Mouse (Mus musculus): Measurements from ENCODE around the gene Fras1.
A peak's percentile ranks its signal among the peaks of the same experiment; 100 is the strongest.

Fras1 gene

DNA sequence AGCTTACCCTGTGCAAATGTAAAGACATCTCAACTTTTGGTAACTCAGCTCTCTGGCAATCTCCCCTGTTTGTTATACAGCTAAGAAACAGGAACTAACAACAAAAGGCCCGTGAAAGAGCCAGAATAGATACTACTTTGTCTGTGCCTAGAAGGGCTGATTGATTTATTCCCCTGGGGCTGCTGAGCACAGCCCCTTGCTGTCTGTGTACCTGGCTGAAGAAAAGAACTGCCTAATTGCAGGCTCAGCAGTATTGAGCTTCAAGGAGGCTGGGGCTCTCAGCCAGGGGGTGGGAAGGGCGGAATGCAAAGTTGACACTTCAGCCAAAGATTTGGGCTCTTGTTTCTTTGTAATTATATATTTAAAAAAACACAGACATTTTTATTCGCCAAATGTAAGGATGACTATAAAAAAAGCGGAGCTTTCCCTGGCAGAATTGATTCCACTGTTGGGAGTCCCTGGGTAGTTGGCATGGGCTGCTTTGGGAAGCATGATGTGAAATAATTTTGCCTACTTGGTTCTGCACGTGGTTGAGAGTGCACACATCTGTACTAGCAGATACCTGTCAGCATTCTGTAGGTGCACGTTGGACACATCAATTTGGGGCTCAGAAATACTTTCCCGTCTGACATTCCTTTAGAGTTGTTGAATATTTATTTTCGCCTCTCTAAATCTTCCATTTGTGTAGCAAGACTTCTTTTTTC is 31.5 kb downstream of the Fras1 start:
- DNase-seq (ENCODE audit: low spot score), result no peak

DNA sequence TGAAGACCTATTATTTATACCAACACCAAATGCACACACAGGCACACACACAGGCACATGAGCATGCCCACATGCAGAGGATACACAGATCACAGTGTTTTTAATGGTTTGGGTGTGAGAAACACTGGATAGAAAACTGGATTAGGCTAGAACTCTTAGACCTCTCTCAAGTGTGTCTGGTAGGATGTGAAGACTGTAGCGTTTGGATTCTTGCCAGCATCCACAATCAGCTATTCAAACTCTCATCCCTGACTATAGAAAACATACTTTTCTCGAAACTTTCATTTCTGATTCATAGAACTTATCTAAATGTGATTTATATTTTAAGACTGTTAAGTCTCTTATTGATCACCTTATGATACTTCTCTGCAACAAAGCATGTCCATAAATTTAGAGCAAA is 34.5 kb downstream of the Fras1 start:
- no peak for DNase-seq (ENCODE audit: low spot score)

DNA sequence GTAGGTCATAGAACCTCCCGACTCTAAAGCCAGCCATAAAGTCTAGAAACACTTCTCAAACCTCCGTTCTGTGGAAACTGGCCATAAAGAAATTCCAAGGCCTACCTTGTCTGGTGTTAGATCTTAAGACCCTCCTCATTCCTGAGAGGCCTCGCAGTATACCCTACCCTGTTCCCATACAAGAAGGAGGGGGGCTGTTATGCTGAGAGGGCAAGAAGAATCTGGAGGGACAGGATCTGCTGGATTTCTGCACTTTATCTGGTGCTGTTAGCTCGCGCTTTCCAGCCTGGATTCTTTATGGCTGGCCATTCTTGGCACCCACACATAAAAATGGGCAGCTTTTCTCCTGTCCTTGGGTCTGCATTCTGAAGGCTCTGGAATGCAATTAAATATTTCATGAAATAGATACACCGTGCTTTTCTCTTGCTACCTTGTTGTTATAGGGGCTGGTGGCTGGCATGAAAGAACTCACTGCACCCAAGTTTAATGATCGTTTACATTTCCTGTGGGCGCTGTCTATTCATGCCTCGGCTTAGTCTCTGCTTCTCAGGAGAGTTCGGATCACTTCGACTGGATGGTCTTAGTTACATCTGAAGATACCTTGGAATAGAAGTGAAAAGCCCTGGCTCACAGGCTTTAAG is 39.1 kb downstream of the Fras1 start:
- DNase-seq (ENCODE audit: low spot score), result no peak

DNA sequence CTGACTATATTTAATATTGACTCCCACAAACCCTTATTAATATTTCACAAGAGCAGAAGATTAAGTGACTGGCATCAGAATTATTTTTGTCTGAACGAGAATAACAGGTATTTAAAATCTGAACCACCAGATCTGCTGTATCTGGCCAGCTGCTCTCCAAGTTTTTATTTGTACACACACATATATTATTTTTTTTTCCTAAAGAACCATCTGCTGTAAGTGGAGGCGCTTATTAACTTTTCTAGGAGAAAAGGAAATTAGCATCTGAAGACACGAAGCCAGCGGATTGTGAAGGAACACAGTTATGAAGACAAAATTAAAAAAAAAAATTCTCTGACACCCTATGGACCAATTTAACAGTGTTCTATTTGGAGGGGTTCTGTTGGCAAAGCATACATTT is 43.4 kb downstream of the Fras1 start:
- no peak for DNase-seq (ENCODE audit: low spot score)

DNA sequence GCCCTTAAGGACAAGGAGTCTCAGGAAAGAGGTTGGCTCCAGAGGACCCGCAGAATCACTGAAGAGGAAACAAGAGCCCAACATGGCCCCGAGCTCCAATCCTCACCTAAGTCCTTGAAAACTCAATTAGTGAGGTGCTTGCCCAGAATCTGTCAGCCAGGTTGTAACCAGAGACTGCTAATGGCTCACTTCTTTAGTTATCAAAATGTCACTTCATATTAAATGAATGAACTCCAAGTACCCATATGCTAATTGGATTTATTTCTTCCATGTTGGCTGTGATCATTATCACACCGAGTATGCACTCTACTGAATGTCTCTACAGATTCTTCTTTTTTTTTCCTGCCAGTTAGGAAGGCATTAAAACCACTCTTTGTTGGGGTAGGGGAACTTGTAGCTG is 47.8 kb downstream of the Fras1 start:
- no peak for DNase-seq (ENCODE audit: low spot score)

DNA sequence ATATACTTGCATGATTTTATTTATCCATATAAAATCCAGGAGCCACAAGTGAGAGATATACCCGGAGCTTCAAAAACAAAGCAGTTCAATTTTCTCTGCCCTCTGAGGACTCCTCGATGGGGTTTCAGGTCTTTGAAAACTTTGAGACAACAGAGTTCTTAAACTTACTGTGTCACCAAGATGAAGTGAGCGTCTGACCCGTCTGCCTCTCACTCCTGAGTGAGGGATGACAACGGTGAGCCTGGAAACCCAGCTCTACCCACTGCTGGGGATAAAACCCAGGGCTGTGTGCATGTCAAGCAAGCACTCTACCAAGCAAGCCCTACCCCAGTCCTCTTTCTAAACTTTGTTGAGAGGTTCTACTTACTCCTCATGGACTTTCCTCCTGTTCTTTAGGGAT is 49.0 kb downstream of the Fras1 start:
- DNase-seq (ENCODE audit: low spot score), result no peak

DNA sequence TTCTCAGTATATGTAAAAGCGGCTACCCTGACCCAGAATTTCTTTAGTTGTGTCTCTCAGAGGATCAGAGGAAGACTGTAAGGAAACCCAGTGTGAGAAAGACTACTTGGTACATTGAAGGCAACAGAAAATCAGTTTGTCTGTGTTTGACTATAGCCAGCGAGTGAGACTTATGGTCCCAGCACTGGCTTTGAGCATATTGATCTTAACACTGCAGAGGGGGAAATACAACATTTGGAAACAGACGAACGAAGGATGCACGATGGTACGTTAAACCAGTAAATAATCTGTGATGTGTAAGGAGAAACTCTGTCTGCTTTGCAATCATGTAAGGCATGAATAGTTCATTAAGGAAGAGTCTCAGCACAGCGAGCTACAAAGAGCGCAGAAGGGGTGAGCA is 51.6 kb downstream of the Fras1 start:
- no peak for DNase-seq (ENCODE audit: low spot score)

DNA sequence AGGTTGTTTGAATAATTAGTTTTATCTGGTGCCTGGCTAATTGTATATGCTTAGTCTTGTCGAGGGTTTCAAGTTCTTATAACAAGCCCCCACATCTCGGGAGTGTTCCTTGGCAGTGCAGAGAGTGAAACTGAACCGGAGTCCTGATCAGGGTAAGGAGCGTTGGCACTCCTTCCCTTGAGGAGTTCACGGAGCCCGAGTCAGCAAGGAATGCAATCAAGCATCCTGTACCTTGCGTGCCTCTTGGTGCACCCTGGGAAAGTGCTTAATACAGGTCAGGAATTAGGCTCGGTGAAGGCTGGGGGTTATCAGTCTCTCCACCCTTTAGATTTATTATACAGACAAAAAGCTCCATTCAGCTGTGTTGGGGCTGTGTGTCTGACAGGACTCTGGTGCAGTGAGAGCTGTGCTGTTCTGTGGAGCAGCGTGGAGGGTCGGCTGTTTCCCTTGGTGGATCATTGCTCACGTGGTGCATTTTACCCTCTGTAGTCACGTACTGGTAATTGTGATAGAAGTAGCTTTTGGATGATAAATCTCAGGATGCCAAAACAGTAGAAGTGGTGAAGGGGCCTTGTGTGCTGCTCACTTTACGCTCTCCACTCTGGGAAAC is 55.9 kb downstream of the Fras1 start:
- no peak for DNase-seq (ENCODE audit: low spot score)

DNA sequence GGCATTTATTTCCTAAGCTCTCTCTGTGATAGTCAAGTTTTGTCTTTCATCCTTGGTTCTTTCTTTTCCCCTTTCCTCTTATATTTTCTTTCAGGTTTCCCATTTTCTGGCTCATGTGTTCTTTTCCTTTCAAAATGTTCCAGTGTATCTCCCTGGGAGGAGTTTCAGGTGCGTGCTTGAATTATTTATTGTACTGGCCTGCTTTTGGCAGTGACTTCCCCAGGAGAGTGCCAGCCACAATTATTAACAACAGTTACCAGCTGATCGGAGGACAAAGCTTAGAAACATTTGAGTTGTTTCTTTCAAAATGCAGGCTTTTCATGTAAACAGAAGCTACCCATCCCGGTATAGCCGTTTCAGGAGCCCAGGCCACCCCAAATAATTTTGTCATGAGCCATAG is 64.1 kb downstream of the Fras1 start:
- DNase-seq (ENCODE audit: low spot score), result no peak

DNA sequence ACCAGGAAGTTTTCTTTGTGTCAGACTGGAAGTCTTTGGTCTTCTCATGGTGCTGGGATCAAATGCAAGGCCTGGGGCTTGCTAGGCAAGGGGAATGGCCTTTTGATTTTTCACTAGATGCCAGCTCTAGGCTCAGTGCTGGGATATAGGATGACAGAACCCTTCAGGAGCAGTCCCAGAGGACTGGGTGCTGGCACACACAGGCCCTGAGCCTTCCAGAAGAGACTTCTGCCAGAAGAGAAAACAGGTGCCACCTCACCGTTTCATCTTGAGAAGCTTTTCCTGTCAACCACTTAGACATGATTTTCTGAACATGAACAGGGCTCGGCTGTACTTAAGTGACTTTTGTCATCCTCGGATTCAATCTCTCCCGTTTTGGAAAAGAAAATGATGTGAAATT is 66.1 kb downstream of the Fras1 start:
- no peak for DNase-seq (ENCODE audit: low spot score)

DNA sequence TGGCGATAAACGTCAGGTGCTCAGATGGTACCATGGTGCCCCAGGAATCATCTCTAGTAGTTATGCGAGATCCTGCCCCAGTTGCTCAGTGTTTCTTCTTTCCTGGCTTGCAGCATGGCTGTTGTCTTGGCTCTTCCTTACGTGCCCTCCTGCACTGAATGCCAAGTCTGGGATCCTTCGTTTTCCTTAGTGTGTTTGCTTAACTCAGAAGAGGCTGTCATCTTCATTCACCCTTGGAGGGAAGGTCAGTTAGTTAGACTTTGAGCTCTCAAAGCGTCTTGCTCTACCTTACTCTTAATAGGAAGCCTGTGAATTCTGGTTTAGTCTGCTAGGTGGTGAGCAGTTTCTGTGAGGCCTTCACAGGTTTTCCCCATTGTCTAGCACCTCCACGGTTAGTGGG is 73.7 kb downstream of the Fras1 start:
- no peak for DNase-seq (ENCODE audit: low spot score)

DNA sequence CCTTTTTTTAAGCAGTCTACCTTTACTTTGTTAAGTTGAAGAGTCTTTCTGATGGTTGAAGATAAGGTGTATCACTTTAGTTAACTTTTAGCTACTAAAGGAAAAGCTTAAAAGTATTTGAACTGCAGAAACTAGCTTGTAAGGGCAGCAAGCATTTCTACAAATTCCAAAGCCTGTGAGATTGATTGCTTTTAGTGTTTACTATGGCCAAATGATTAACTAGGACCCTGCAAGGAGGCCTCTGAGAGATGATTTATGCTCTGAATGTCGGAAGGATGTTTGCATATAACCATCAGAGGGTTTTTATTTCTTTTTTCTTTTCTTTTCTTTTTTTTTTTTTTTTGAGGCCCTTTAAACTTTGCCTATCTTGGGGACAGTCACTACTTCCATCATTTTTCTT is 78.3 kb downstream of the Fras1 start:
- no peak for DNase-seq (ENCODE audit: low spot score)

DNA sequence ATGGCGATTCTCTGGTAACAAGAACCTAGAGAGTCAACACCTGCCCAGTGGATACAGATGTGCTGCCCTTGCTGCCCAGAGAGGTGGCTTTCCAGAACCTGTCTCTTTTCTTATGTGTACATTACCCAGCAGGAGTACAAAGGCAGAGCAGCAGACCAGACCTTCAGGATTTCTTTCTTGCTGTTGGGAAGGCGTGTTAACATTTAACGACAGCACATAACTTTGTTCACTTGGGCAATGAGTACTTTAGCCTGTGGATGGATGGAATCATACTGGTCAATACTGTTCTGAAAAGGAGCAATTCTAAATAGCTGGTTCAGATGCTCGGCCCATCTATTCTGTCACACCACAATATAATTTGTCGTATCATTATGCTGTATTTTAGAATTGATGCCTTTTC is 79.6 kb downstream of the Fras1 start:
- no peak for DNase-seq (ENCODE audit: low spot score)

DNA sequence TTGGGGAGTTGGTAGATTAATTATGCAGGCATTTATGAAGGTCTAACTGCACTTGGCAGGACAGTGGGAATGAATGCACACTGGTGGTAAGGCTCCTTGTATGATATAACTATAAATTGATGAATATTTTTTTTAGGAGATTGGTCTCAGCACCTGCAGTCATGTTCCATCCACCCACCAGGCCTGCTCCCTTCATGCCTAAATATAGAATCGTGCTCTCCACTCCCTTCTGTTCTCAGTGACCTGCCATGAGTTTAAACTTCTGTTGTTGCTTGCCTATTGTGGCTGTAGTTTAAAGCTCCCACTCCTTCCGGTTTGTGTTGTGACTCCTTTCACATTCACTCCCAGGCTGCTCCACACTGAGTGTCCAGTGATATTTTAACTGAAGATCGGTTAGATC is 80.7 kb downstream of the Fras1 start:
- DNase-seq (ENCODE audit: low spot score), result no peak

DNA sequence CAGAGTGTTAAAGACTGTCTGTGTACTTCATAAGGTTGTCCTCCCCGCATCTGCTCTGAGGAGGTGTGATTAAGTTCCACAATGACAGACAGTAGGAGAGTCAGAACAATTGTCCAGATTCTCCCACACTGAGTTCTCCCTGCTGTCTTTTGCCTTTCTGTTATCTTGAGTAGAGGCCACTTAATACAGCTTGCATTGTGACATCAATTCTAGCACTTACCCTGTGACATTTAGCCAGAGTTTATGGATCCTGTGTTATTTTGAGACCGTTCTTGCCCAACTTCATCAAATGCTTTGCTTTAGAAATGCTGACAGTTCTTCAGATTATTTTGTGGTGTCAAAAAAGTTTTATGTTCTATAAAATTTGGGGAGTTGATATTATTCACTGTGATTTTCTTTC is 81.5 kb downstream of the Fras1 start:
- no peak for DNase-seq (ENCODE audit: low spot score)

DNA sequence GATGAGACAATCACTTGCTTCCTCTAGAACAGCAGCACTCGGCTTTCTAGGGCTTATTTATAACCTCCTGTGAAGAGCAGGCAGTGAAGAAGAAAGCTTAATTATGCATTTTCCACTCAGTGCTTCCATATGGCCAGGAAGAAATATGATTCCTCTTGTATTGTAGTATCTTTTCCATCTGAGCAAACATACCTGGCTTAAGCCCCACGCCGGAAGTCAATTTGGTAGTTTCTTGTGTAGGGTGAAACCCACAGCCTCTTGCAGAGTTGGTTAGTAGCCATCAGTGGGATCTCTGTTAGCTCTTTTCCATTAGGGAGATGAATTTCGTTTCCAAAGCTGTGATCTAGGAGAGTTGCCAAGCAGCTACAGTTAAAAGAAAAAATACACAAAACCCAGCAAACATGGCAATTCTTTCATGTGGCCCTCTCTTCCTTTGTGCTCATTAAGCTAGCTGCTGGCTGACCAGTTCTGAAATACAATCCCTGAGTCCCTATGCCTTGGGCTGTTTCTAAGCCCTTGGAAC is 83.7 kb downstream of the Fras1 start:
- no peak for DNase-seq (ENCODE audit: low spot score)

DNA sequence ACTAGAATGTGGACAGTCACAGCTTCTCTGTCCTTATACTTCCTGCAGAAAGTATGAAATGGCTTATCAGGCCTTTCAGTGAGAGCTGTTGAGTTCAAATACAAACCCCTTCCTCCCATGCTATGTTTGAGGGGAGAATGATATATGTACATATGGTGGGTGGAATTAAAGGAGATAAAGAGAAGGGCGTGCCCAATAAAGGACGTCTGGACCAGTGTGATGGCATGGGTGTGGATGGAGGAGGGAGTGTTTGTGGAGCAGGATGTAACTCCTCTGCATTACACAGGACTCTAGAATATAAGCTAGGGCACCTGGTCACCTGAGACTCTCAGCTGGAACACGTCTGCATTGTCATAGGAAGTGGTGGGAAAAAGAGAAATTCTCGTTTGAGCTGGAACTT is 85.8 kb downstream of the Fras1 start:
- DNase-seq (ENCODE audit: low spot score), result no peak

DNA sequence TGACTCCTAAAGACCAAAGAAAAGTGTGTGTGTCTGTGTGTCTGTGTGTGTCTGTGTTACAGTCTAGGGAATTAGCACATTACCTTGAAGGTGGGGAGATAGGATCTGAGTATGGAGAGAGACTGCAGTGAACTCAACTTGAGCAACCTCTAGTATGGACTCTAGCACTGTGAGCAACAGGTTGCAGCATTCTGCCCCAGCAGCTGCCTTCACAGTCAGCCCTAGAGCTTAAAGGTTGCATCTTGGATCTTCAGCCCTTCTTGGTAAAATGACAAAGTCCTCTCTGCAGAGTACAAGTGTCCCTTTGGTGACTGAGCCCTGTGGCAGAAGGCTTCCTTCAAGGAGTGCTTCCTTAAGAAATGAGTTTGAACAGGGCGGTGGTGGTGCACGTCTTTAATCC is 88.4 kb downstream of the Fras1 start:
- DNase-seq (ENCODE audit: low spot score), result no peak

DNA sequence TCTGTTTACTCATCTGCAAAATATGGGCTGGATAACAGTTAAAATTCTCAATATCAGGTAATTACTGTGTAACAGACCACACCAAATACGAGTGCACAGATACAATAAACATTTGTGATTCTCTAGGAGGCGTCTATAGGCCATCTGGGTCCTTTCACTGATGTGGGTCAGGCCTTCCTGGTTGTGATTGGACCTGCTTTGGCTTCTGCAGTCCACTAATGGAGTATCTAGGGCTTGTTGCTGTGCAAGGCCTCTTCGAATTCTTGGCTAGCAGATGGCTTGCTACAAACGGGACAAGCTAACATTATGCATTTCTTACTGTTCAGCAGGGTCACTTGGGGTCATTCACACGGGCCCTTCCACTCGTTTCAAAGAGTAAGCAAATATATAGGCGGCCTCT is 92.7 kb downstream of the Fras1 start:
- peak; percentile 22 for DNase-seq (ENCODE audit: low spot score)

DNA sequence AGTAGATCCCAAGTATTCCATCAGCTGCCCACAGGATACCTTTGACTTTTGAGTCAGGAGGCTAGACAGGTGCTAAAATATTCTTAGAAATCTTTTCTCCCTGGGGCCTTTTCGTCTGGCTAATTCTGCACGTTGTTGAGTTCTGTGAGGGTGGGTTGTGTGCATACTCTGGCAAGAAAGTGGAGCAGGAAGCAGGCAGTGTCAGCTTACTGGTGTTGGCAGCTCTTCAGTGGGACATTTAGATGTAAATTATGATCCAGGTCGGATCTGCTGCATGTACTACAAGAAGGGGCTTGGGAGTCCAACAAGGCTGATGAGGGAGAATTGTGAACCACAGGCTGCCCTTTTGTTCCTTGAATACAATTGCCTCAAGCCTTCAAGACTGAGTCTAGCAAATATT is 98.2 kb downstream of the Fras1 start:
- no peak for DNase-seq (ENCODE audit: low spot score)

DNA sequence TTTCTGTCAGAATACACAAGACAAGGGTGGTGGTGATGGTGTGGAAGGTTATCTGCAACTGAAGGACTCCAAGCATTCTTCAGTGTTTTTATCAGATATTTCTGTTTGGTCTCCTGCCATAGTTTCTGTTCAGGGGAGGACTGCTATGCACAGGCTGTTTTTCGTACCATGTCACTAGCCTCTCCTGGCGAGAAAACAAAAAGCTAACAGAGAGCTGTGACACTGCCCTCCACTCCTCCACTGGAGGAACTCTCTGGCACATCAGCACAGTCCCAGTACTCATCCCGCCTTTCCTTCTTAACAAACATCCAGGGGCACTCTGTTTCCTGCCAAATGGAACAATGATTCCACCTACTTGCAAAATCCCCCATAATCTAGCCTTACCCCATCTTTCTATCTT is 101.7 kb downstream of the Fras1 start:
- no peak for DNase-seq (ENCODE audit: low spot score)

DNA sequence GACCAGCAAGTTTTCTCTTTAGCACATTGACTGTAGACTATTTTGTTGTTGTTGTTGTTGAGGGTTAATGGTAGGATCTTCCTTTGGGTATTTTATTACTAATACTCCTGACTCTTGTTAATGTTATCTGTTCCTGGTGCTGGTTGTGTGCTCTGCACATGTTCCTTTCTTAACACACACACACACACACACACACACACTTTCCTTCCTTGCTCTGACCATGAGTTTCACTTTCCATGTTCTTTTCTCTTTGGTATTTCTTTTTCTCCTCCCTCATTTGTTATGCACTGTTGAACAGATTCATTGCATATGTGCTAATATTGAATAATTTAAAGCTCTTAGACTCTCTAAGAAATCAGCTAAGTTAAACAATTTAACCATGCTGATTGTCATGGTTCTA is 105.2 kb downstream of the Fras1 start:
- no peak for DNase-seq (ENCODE audit: low spot score)

DNA sequence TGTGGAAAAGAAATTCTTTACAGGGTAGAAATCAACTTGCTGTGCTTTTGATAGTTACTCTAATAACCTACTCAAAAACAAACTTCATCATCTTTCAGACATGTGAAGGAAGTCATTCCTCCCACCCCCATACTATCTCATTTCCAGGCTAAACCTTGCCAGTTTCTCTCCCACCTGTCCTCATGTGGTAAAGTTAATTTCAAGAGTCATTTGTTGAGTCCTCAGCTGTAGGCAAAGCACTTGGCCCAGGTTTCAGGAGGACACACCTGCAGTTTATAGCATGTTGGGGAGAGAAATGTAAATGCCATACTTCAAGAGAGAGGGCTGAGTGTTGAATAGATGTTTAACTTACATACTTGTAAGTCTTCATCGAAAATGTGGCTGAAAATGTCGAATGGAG is 107.4 kb downstream of the Fras1 start:
- no peak for DNase-seq (ENCODE audit: low spot score)

DNA sequence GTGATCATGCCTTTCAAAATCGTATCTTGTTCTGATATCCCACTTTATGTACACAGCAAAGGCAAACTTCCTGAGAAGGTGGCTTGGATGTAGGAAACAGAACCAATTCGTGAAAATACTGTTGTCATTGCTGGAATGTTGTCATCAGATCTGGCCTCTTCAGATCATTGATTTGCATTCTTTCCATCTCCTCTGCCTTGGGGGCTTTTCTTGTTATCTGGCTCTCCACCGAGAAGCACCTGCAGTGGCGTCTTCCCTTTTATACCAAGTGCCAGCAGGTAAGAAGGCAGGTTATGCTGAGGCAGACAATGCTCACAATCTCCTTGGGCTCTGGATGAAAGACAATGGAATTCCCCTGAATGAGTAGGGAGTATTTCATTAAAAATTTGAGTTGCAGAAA is 108.3 kb downstream of the Fras1 start:
- DNase-seq (ENCODE audit: low spot score), result no peak

Data from embryo, embryonic 10.5 days (tissue).